Mouse (Mus musculus): ENCODE measurements around the gene Map4k2. TPM values are rescaled to one million over a fixed set of nuclear protein-coding genes. Genes with fewer than 3 reads are reported as not detected.

Map4k2 gene
- total and polyA plus RNA-seq, 3 experiments: 55.5 to 119 (median 95.2) TPM

DNA sequence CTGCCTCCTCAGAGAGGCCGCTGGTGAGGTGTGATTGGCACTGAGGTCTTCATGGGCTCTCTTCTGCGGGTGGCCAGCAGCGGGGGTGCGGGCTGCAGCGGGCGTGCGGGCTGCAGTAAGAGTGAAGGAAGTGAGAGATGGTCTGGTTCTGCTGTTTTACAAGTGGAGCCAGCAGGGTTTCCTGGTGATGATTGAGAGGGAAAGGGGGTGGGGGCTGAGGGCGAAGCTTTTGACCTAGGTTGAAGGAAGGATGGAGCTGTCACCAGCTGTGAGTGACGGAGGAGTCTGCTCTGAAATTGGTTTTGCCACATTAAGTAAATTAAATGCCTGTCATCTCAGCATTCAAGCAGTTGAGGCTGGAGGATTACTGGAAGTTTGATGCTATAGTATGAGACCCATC is 7.8 kb downstream of the Map4k2 start:
- in situ Hi-C loops (cut with MboI; ENCODE audit: low pct_ligation_motif_present, low pct_unique_long_range_greater_than_20kb, low sequenced_read_pairs) (no loop called here), dilution Hi-C loops (cut with MboI; ENCODE audit: extremely low pct_ligation_motif_present, extremely low pct_unique_long_range_greater_than_20kb, low sequenced_read_pairs) (no loop called here)
- Histone ChIP-seq H3K27ac (ENCODE audit: insufficient read depth, low read depth) (no peak overlapping the region), H3K4me1 (ENCODE audit: control insufficient read depth in 1 of 2, insufficient read depth in 2 of 2) (peaks cover 11 to 88% of the 10 kb centered on the region in 2 experiments), H3K4me3 (replicated peaks in 1 of 3; ENCODE audit: low read depth in 2 of 3, low read length in 2 of 3, poor library complexity in 1 of 3) (no peak overlapping the region), H3K79me2 (replicated peaks; ENCODE audit: control insufficient read depth, extremely low read depth, insufficient read depth, poor library complexity, severe bottlenecking) (no peaks in the 10 kb centered on the region; the same call in 1 of the 2 replicates), H3K4me2 (ENCODE audit: insufficient read depth, low read depth, poor library complexity, severe bottlenecking) (no peak overlapping the region), H3K36me3 (replicated peaks in 1 of 2; ENCODE audit: control insufficient read depth in 1 of 2, insufficient read depth in 1 of 2, low read length in 1 of 2) (peaks cover 93 to 97% of the 10 kb centered on the region in 2 experiments), H3K9ac (ENCODE audit: insufficient read depth, low read depth) (no peak overlapping the region), H3K9me3 (replicated peaks; ENCODE audit: low read length) (no peaks in the 10 kb centered on the region), H3K27me3 (replicated peaks) (no peaks in the 10 kb centered on the region)
- no peak for DNase-seq (ENCODE audit: extremely low read depth)
- no peak for TF ChIP-seq CTCF (conservative IDR thresholded peaks at IDR 0.05 in 1 of 2, IDR thresholded peaks at IDR 0.05 in 1 of 2; ENCODE audit: low read depth in 2 of 2, low read length in 2 of 2)
- no peak for TF ChIP-seq JUND (conservative IDR thresholded peaks at IDR 0.05; ENCODE audit: low read depth, low read length)
- TF ChIP-seq IRF4 (IDR thresholded peaks at IDR 0.05; ENCODE audit: low read depth, low read length): no peak
- TF ChIP-seq SMC3 (IDR thresholded peaks at IDR 0.05; ENCODE audit: low read depth, low read length): no peak
- no peak for TF ChIP-seq ZNF384 (IDR thresholded peaks at IDR 0.05; ENCODE audit: low read depth, low read length)
- TF ChIP-seq RAD21 (IDR thresholded peaks at IDR 0.05; ENCODE audit: low read depth, low read length): no peak
- no peak for TF ChIP-seq POLR2AphosphoS2 (IDR thresholded peaks at IDR 0.05; ENCODE audit: low read depth, low read length)
- TF ChIP-seq KAT2A (IDR thresholded peaks at IDR 0.05; ENCODE audit: insufficient replicate concordance, low read length): no peak
- no peak for TF ChIP-seq EP300 (IDR thresholded peaks at IDR 0.05; ENCODE audit: low read length)
- no peak for TF ChIP-seq ZC3H11A (IDR thresholded peaks at IDR 0.05; ENCODE audit: low read depth, low read length)
- no peak for TF ChIP-seq TBP (conservative IDR thresholded peaks at IDR 0.05; ENCODE audit: low read depth, low read length)
- TF ChIP-seq MXI1 (IDR thresholded peaks at IDR 0.05; ENCODE audit: low read depth, low read length): no peak
- TF ChIP-seq TCF12 (IDR thresholded peaks at IDR 0.05; ENCODE audit: low read depth, low read length): no peak

DNA sequence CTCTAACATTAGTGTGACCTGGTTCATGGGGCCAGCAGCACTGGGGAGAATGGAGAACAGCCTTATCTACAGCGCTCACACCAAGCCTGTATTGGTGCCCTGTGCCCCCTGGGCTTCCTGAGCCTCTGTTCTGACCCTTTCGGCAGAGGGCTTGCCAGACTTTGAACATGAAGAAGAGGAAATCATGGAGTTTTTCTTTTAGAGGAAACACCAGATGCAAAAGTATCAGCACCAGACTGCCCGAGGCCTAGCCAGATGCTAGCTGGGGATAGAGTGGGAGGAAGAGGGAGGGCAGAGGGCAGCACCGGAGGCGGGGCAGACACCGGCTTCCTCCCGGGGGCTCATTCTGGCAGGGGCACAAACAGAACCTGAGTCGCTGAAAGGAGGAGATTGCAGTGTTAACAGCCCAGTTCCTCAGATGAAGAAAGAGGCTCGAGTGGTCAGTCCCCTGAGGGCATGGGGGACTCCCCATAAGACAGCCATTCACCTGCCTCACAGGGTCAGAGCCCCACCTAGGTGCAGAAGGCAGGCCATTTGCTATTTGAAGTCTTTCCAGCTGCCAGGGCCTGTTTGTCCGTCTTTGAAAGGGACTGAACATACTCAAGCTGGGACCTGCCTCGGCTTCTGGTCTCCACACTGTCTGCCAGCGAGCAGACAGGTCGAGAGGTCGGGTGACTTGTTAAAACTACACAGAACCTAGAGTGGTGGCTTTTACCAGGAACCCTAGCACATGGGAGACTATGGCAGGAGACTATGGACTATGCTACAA is 8.5 kb downstream of the Map4k2 start:
- DNase-seq (ENCODE audit: extremely low read depth): no peak
- Histone ChIP-seq H3K36me3 (replicated peaks in 1 of 2; ENCODE audit: control insufficient read depth in 1 of 2, insufficient read depth in 1 of 2, low read length in 1 of 2) (peaks cover 93 to 97% of the 10 kb centered on the region in 2 experiments), H3K27ac (ENCODE audit: insufficient read depth, low read depth) (peak overlapping the region; percentile 20; the same call in 1 of the 2 replicates), H3K4me3 (replicated peaks in 1 of 3; ENCODE audit: low read depth in 2 of 3, low read length in 2 of 3, poor library complexity in 1 of 3) (no peak overlapping the region), H3K9ac (ENCODE audit: insufficient read depth, low read depth) (no peak overlapping the region), H3K79me2 (replicated peaks; ENCODE audit: control insufficient read depth, extremely low read depth, insufficient read depth, poor library complexity, severe bottlenecking) (no peaks in the 10 kb centered on the region; the same call in 1 of the 2 replicates), H3K27me3 (replicated peaks) (no peaks in the 10 kb centered on the region), H3K4me2 (ENCODE audit: insufficient read depth, low read depth, poor library complexity, severe bottlenecking) (no peak overlapping the region), H3K9me3 (replicated peaks; ENCODE audit: low read length) (no peaks in the 10 kb centered on the region), H3K4me1 (ENCODE audit: control insufficient read depth in 1 of 2, insufficient read depth in 2 of 2) (peaks cover 11 to 81% of the 10 kb centered on the region in 2 experiments)
- dilution Hi-C loops (cut with MboI; ENCODE audit: extremely low pct_ligation_motif_present, extremely low pct_unique_long_range_greater_than_20kb, low sequenced_read_pairs) (no loop called here), in situ Hi-C loops (cut with MboI; ENCODE audit: low pct_ligation_motif_present, low pct_unique_long_range_greater_than_20kb, low sequenced_read_pairs) (no loop called here)
- TF ChIP-seq IRF4 (IDR thresholded peaks at IDR 0.05; ENCODE audit: low read depth, low read length) (peak; percentile 15; the same call in 1 of the 2 replicates), CTCF (conservative IDR thresholded peaks at IDR 0.05 in 1 of 2, IDR thresholded peaks at IDR 0.05 in 1 of 2; ENCODE audit: low read depth in 2 of 2, low read length in 2 of 2) (no peak), ELF1 (IDR thresholded peaks at IDR 0.05; ENCODE audit: low read depth, low read length) (no peak)
